Mouse (Mus musculus): ENCODE measurements around the gene Ap2m1.

The Ap2m1 gene

GRCm38 (mm10) chr16:20530941-20531340 is 4.3 kb upstream of the Ap2m1 start:
- no peak for DNase-seq

DNA sequence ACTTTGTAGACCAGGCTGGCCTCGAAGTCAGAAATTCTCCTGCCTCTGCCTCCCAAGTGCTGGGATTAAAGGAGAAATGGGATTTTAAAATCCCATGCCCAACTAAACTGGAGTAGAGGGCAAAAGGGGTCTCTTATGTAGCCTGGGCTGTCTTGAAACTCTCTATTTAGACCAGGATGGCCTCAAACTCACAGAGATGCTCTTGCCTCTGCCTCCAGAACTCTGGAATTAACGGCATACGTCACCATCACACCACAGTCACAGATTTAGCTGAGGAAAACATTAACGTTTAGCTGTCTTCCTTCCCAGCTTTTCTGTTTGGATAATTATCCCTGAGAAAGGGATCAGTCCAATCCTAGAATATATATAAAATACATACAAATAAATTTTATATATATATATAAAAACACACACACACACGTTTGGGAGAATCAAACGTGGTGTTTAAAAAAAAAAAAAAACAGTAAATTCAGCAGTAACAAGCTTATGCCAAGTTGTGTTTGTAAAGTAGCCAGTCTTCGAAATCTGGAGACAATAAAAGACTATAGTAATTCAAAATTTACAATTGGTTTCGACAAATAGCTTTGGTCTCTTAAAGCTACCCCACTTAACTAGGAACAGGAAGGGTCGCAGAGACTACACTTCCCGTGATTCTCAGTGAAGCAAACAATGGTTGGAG is 522 bp upstream of the Ap2m1 start:
- DNase-seq: no peak

DNA sequence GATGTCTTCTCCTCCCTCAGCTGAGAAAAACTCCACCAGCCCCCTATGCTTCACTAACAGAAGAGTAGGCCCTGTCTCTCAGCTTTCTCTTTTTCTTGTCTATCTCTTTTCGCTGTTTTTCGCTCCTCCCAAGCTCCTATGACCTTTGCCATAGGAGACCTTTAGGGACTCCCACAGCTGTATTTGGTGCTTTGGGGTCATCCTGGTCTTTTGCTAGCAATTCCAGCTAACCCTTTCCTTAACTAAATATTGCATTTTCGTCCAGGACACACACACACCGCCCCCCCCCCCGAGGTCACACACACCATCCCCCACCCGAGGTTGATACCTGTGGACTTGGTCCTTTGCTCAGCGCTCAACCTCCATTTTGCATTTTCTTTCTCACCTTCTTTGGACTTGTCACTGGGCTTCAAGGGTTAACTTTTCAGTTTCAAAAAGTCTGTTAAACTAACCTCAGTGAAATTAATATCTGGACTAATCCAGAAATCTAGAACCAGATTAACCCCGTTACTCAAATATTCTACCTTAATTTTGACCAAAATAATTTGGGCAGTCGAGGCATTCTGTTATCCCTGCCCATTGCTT is 895 bp downstream of the Ap2m1 start:
- DNase-seq: no peak

DNA sequence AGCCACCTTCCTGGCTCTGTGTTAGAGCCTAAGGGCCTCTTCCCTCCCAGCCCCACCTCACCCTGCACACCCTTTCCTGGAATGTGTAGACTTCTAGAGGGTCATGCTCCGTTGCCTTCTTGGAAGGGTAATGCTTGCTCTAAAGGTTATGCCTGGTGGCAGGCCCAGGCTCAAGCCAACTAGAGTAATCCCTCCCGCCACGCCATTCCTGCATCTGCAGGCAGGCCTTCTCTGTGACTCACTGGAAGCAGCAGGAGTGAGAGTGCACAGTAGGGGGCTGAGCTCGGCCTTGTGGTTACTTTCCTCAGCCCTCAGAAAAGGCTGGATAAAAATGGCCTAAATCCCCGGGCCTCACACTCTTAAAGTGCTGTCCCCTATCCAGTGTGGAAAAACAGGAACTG is 1.8 kb downstream of the Ap2m1 start:
- peak; percentile 82 for DNase-seq

- no peak for DNase-seq
These were observed 2.5 kb downstream of the Ap2m1 start for GRCm38 (mm10) chr16:20537601-20538320.

DNA sequence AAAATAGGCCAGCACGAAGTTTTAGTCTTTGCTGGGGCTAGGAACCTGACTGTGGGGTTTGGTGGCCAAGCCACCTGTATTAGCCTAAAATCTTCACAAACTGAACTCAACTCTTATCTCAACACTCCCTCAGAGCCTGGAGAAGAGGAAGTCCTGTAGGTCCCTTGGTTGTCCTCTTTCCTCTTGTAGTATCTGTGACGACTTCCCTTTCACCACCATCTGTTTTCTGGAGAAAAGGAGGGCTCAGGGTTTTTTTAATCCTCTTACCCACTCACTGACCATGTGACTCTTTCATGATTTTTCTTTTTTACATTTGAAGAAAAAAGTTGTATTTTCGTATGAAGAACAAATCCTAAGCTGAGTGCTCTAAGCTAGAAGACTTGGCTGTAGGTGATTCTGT is 4.4 kb downstream of the Ap2m1 start:
- DNase-seq: no peak

DNA sequence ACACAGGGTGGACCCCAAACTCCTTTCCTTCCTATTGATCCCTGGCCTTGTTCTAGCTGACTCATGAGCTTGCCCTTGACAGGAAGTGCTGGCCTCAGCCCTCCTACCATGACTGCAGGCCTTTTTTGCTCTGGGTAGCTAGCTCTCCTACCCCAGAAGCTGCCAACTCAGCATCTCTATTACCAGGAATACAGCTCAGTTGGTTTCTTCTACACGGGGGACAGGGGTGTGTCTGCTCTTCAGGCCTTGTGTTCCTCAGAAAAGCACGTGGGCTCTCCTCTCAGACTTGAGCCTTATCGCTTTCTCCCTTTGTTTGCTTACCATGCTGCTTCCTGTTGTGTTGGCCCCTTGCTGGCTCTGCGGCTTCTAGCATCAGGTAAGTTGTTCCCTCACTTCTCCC is 5.2 kb downstream of the Ap2m1 start:
- DNase-seq: no peak

- no peak for DNase-seq
These were observed 10.4 kb downstream of the Ap2m1 start for GRCm38 (mm10) chr16:20545696-20546095.

DNA sequence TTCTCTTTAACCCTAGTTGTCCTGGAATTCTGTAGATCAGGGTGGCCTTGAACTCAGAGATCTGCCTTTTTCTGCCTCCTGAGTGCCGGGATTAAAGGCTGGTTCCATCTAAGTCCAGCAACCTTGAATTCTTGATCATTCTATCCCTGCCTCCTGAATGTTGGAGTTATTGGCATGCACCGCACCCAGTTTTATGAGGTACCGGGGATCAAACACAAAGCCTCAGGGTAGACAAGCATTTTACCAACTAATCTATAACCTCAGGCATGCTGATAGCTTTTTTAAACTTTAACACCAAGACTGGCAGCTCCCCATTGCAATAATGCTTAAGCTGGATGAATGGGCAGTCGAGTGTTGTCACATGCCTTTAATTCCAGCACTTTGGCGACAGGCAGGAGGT is 12.1 kb downstream of the Ap2m1 start:
- DNase-seq: no peak

- peak; percentile 99 for DNase-seq
These were observed 13.0 kb downstream of the Ap2m1 start, which contains the start of gene Abcf3 for GRCm38 (mm10) chr16:20548096-20548948. Abcf3 (plus strand) TSS chr16:20548577.

DNA sequence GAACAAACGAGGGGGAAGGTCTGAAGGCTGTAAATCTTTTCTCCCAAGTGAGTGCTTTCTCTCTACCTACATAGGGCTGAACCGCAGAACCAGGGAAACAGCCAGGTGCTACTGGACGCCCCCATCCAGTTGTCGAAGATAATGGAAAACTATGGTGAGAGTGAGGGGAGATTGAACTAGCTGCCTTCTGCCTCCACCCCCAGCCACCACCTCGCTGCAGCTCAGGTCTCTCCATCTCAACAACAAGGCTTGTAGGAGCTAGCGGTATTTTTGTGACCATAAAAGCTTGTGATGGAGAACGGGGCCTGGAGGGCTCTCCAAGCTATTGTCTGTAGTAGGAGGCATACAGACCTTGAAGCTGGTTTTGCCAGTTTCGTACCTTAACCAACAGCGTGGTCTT is 13.9 kb downstream of the Ap2m1 start:
- no peak for DNase-seq

DNA sequence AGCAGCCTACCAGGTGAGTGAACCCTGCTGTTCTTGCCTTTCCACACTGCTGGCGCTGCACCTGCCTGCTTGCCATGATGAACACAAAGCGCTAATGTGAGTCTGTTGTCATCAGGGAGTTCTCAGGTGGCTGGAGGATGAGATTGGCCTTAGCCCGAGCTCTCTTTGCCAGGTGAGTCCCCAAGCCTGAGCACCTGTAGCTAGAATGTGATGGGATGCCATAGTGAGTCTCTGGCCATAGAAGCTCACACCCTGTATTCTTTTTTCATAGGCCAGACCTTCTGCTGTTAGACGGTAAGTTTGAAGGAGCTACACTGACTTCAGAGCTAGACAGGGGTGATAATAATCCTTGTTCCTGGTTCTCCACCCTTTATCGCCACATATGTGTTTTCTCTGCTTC is 16.4 kb downstream of the Ap2m1 start:
- DNase-seq: no peak

- no peak for DNase-seq
These were observed 17.3 kb downstream of the Ap2m1 start for GRCm38 (mm10) chr16:20552594-20552993.

- no peak for DNase-seq
These were observed 19.7 kb downstream of the Ap2m1 start for GRCm38 (mm10) chr16:20555000-20555399.

DNA sequence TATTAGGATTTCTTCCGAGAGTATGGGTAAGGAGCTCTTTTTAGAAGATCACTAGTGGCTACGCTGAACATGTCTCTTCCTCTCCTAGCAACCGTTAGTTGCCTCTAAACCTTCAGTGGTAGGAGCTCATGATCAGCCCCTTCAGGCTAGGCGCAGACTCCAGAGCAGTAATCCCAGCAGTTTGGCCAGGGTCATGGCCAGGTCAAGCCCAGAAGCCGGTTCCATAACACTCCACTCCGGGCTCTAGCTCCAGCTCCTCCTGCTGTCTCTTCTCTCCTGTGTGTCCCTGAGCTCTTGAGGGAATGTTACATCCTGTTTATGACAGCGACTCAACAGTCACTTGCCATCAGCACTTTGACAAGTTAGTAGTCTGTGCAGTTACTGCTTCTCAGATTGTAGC is 22.1 kb downstream of the Ap2m1 start:
- no peak for DNase-seq

DNA sequence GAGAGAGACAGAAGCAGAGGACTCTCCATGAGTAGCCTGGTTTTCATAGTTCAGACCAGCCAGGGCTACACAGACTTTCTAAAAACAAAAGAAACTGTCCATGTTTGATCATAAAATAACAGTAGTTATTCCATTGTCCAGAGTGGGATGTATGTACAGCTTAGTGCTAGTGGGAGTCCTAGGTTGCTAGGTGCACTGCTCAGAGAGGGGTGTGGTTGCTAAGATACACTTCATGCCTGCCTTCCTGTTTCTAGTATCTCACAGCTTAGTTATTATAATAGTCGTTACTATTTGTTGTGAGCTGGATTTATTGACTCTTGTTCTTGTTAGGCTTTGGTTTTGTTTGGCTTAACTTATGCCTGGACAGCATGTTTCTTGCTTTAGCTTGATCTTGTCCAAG is 29.8 kb downstream of the Ap2m1 start:
- DNase-seq: no peak

DNA sequence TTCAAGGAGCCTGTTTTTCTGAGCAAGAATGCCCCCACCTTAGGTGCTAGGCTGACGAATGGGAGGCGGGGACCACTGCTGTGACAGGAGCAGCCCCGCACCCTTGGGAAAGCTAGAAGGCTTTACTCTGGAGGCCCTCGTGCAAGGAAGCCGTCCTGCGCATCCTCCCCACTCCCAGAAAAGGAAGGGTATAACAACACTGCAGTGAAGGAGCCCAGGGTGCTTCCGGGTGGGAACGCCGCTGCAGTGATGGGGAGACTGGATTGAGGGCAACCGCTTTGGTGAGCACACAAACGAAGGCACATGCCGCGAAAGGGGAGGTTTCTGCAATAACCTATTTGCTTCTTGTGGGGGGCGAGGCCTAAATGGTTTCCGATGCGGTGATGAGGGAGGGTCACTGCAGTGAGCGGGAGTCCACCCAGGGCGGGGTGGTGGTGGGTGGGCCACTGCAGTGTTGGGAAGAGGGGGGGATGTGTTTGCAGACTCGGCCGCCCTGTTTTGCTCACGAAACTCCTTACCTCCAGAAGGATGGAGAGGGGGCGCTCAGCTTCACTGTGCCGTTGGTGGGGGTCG is 54.2 kb downstream of the Ap2m1 start, which contains the start of gene Vwa5b2:
Gene Vwa5b2 (plus strand): TSS at position 106 of the 573 bp plus-strand sequence.
- DNase-seq: no peak

DNA sequence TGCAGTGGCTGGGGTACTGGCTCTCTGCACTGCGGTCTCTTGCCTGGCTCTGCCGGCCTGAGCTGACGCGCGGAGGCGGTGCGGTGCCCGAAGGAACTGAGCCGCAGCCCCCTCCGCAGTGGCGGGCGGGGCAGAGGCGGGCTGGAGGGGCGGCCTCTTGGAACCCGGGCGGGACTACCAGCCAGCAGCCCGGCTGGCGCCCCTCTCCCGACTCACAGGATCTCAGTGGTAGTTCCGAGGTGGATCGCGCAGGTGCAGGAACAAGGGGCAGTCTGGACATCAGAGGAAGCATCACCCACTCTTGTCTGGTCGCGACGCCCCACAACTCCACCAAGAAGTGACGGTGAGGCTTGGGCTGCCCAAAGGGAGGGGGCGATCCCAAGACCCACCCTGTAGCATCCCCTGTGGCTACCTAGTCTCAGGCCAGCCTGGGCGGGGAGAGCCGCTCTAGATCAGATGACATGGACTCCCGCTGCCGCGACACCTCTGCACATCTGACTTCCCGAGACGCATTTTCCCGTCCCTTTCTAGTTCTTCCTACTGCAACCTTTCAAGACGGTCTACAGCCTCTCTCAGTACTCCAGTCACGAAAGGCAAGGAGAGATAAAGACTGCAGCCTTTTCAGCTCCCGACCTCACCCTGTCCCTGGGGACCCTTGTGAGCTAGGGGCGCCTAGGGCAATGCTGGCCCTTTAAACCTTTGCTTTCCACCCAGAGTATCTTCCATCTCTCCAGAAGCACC is 54.8 kb downstream of the Ap2m1 start:
- peak; percentile 36 for DNase-seq

DNA sequence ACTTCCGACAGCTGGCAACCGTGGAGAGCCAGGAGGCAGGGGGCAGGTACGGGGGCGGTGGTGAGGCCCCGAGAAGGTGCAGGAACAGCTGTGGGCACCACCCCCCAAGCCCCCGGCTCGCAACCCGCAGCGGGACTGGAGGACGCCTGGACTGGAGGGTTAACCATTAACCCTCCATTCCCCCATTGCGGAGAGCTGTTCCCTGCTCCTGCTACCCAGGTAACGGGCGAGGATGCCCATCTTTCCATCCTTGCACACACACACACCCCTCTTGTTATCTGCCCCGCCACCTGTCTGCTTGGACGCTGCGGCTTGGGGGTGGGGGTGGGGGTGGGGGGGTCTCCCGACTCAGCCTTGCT is 55.4 kb downstream of the Ap2m1 start:
- DNase-seq: peak; percentile 14

- DNase-seq: no peak
These were observed 55.9 kb downstream of the Ap2m1 start for GRCm38 (mm10) chr16:20591076-20591705.
